Mouse (Mus musculus) gastrocnemius, adult 8-10 months (tissue): Measurements from ENCODE around the gene Sparc. TPM values are rescaled to one million over a fixed set of nuclear protein-coding genes. Genes with fewer than 3 reads are reported as not detected.
"Not testable (repeated sequence)": the region's sequence is repeated elsewhere in the genome, so short reads cannot be mapped to it uniquely, and the experiment has no call there.

ENCODE experiments used
- DNase-seq, 2 experiments: peaks; one replicate each; pipeline ENCODE4 v3.0.0; 2022; ENCODE audit warnings: low spot score in 2 of 2
- total RNA-seq, 4 experiments: library from RNA; stranded (reverse); gene quantifications; 2 replicates each; pipeline ENCODE4 v1.2.4; 2022

Gene Sparc
- total RNA-seq, 4 experiments from 2014 or later, result 94.4 to 242 (median 133) TPM

GRCm38 (mm10) chr11:55438031-55438430 is 15.0 kb upstream of the Sparc start:
- no peak for DNase-seq

DNA sequence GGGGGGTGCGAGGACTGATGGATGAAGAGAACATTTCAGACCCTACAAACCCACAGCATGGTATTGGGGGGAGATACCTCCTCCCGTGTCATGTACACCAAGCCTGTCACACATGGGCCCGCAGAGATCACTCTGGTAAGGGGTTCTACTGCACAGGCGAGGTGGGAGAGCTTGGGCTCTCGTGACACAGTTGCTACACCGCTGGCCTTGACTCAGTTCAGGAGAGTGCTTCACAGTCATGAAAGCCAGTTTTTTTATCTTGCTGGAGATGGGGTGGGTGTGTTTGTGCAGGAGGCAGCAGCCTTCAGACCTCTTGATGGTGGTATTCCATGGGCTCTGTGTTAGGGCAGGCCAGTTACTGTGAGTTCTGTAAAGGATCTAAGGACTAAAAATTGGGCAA is 13.1 kb upstream of the Sparc start:
- DNase-seq, result no peak

- DNase-seq, result no peak
Observed at GRCm38 (mm10) chr11:55432981-55433380, 10.0 kb upstream of the Sparc start.

- DNase-seq, result no peak
Observed at GRCm38 (mm10) chr11:55429973-55430372, 7.0 kb upstream of the Sparc start.

- DNase-seq, result peak; percentile 85 to 86
Observed at GRCm38 (mm10) chr11:55428186-55429012, 5.4 kb upstream of the Sparc start.

GRCm38 (mm10) chr11:55424746-55425360 is 1.9 kb upstream of the Sparc start:
- DNase-seq, result no peak

DNA sequence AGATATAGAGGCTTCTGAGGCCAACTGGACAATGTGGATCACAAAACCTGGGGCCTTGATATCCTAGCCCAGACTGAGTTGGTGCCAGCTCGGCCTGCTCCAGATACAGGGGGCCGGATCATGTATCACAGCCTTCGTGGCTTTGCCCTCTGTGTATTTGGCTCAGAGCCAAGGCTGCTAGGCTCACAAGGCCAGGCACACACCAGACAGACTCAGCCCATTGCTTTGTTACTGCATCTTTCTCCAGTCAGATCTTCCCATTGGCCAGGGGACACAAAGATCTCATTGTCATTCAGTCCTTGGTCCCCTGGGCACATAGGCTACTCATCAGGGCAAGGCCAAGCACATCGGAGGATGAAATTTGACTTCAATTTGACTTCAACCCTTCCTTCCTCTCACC is 773 bp upstream of the Sparc start:
- peak in 1 of 2 experiments; percentile 59 for DNase-seq

- peak; percentile 53 to 62 for DNase-seq
Observed at GRCm38 (mm10) chr11:55419678-55420307, 3.2 kb downstream of the Sparc start.

GRCm38 (mm10) chr11:55419296-55419677 is 3.7 kb downstream of the Sparc start:
- DNase-seq, result peak; percentile 81 to 83

- DNase-seq, result no peak
Observed at GRCm38 (mm10) chr11:55418704-55419061, 4.3 kb downstream of the Sparc start.

GRCm38 (mm10) chr11:55417898-55418703 is 4.9 kb downstream of the Sparc start:
- DNase-seq, result peak in 1 of 2 experiments; percentile 32

DNA sequence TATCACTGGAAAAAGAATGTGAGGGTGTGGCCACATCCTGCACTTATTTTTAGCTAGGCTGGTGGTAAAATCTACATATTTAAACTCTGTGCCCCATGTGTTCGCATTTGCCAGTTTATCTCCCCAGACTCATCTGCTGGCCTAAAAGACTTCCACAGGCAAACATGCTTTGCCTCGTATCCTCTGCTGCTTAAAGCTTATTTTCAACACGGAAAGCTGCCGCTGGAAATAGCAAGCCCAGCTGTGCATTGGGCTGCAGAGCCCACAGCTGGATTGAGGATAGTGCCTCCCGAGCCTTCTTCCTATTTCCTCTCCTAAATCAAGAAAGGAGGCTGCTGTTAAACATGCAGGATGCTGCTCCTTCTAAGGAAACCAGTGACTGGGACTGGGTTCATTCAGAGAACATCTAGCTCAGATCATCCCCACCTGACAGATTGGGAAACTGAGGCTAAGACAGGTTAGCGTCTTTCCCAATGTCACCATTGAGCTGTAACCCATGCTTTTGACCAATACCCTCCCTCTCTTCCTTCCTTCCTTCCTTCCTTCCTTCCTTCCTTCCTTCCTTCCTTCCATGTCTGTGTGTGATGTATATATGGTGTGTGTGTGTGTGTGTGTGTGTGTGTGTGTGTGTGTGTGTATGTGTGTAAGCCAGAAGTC is 6.2 kb downstream of the Sparc start:
- DNase-seq, result no peak

GRCm38 (mm10) chr11:55415731-55416130 is 7.3 kb downstream of the Sparc start:
- not testable (repeated sequence) for DNase-seq

- DNase-seq, result no peak
Observed at GRCm38 (mm10) chr11:55415036-55415704, 7.8 kb downstream of the Sparc start.

GRCm38 (mm10) chr11:55414314-55414713 is 8.7 kb downstream of the Sparc start:
- peak in 1 of 2 experiments; percentile 34 for DNase-seq

DNA sequence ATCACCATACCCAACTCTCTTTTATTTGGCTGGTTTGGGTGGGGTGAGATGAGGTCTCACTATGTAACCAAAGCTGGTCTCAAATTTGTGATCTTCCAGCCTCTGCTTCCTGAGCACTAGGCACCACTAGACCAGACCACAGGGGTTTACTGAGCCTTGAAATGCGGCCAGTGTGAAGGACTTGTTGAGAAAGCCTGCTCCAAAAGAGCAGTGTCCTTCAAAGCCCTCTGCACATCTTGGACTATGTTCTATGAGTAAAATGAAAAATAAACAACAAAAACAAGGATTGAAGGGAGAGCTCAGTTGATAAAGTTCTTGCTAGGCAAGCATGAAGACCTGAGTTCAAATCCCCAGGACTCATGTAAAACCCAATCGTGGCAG is 9.6 kb downstream of the Sparc start:
- DNase-seq, result no peak

DNA sequence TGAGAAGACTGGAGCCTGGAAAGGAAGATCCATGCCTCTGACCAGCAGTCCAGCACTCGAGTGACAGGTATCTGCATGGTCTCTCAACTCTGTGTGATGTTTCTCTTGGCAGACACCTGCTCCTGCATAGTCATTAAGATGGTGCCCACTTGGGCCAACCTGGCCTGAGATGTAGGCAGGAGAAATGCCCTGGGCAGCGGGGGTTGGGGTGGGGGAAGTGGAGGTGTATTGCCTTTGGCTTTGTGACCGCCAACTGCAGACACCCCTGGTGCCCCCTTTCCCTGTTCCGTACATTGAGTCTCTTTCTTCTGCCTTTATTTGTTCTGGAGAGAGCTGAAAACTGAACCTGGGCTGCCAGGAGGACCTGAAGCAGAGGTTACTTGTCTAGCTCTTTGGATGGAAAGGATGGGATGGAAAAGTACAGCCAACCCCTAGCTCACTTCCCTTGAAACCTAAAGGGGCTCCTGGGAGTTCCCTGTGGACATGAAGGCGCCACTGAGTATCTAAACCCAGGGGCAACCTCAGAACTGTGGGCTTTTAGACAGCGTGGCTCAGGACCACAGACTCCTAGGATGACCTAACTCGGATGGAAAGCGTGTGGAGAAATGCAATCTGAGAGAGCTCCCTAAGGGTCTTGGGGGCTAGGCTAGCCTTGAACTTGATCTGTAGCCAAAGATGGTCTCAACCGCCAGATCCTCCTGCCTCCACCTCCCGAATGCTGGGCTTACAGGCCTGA is 10.1 kb downstream of the Sparc start:
- no peak for DNase-seq

GRCm38 (mm10) chr11:55412034-55412433 is 10.9 kb downstream of the Sparc start:
- no peak for DNase-seq

GRCm38 (mm10) chr11:55410502-55410901 is 12.5 kb downstream of the Sparc start:
- DNase-seq, result no peak

DNA sequence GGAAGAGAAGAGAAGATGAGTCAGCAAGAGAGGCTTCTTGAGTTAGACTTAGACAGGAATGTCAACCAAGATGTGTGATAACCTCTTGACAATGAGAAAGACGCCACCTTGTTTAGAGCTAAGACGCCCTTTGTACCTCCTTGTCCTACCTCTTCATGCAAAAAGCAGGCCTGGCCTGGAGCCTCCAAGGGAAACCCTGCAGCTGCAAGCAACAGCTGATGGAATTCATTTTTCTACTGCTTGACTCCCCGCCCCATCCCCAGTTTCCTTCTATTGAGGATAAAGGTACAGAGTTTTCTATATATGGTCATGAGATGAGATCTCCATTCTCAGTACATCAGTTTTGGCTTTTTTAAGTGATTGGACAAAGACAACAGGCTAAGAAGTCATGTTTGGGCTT is 13.0 kb downstream of the Sparc start:
- no peak for DNase-seq
